ENCODE assay signal across 23 mouse cellular contexts in the genomic region with DNA sequence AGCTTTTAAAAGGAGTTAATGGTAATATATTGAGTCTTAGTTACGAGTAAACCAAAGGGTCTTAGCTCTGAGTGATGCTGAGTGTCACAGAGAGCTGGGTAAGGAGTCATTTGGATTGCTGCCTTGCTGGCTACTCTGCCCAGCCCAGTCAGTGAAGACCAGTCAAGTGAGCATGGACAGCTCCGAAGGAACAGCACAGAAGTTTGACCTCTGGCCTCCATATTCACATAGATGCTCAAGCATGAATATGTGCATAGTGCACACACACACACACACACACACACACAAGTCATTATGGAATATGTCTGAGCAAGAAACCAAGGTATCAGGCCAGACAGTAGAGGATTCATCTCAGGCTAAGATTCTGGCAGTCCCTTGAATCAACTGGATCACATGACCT.
"Had no signal": no experiment of that assay in that cellular context is flagged by ENCODE, and none has a peak within 500 bp of the region (broad histone marks: within the 10 kb centered on the region; RNA-seq: fewer than 3 reads in every experiment).

No protein-coding gene starts in this region.

- H3K36me3 ChIP-seq: heart, embryonic 13.5 days; heart, embryonic 15.5 days; hindbrain, embryonic 12.5 days; kidney, embryonic 15.5 days; limb, embryonic 13.5 days; limb, embryonic 15.5 days; liver, embryonic 12.5 days had no signal

- DNase-seq: gastrocnemius, postnatal 14 days; gastrocnemius, postnatal 36 days; heart, adult 18-20 months; heart, postnatal 14 days; heart, postnatal 36 days; kidney, adult 11 months; kidney, adult 2 months; kidney, adult 9 months; kidney, postnatal 14 days; kidney, postnatal 36 days; left cerebral cortex, postnatal 4 days had no signal

- H3K4me2 ChIP-seq: heart, embryonic 11.5 days; heart, embryonic 13.5 days; heart, embryonic 15.5 days; hindbrain, embryonic 12.5 days; hindbrain, embryonic 14.5 days; kidney, embryonic 15.5 days; limb, embryonic 13.5 days; limb, embryonic 15.5 days; liver, embryonic 12.5 days had no signal

- ATAC-seq: intestine, embryonic 16.5 days; liver, embryonic 12.5 days had no signal

- H3K27me3 ChIP-seq: heart, embryonic 13.5 days; heart, embryonic 15.5 days; hindbrain, embryonic 12.5 days; kidney, embryonic 15.5 days; limb, embryonic 13.5 days; limb, embryonic 15.5 days; liver, embryonic 12.5 days had no signal

- H3K27ac ChIP-seq: heart, embryonic 13.5 days; heart, embryonic 15.5 days; hindbrain, embryonic 12.5 days; hindbrain, embryonic 14.5 days; kidney, embryonic 15.5 days; kidney, postnatal 0 days; limb, embryonic 13.5 days; limb, embryonic 15.5 days; liver, embryonic 12.5 days; liver, embryonic 14.5 days had no signal

- H3K4me3 ChIP-seq: heart, embryonic 13.5 days; heart, embryonic 15.5 days; hindbrain, embryonic 12.5 days; kidney, embryonic 15.5 days; limb, embryonic 13.5 days; limb, embryonic 15.5 days; liver, embryonic 12.5 days had no signal

- H3K9ac ChIP-seq: heart, embryonic 13.5 days; heart, embryonic 15.5 days; hindbrain, embryonic 12.5 days; hindbrain, embryonic 14.5 days; kidney, embryonic 15.5 days; limb, embryonic 13.5 days; limb, embryonic 15.5 days; liver, embryonic 12.5 days; liver, embryonic 14.5 days had no signal

- H3K4me1 ChIP-seq: heart, embryonic 13.5 days; heart, embryonic 15.5 days; hindbrain, embryonic 12.5 days; kidney, embryonic 15.5 days; limb, embryonic 13.5 days; limb, embryonic 15.5 days; liver, embryonic 12.5 days had no signal

- H3K9me3 ChIP-seq: heart, embryonic 13.5 days; heart, embryonic 15.5 days; hindbrain, embryonic 12.5 days; kidney, embryonic 15.5 days; limb, embryonic 13.5 days; limb, embryonic 15.5 days; liver, embryonic 12.5 days had no signal
